Mouse (Mus musculus): ENCODE data around the gene Epdr1.

DNA sequence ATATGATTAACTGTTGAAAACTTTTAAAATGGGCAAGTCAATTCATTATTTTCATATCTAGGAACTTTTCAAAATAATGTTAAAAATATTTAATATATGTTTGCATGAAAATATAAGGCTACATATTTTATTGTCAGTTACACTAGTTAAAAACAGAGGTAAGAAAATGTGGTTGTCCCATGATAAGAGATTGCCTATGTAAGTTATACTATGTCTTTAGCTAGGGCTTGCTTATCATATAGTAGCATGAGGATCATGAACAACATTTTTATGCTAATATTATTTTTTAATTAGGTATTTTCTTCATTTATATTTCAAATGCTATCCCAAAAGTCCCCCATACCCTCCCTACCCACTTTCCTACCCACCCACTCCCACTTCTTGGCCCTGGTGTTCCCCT, 14.8 kb downstream of the Epdr1 start:
- TF ChIP-seq ZC3H11A (IDR thresholded peaks at IDR 0.05; ENCODE audit: borderline replicate concordance, low read depth, low read length) (no peak), HCFC1 (IDR thresholded peaks at IDR 0.05; ENCODE audit: borderline replicate concordance, insufficient read depth, low read length) (no peak)
